Mouse (Mus musculus) thymus, adult 2 months (tissue): Measurements from ENCODE around the gene Slc44a3. TPM values are rescaled to one million over a fixed set of nuclear protein-coding genes. Genes with fewer than 3 reads are reported as not detected.
A peak's percentile ranks its signal among the peaks of the same experiment; 100 is the strongest.

ENCODE experiments used
- DNase-seq: peaks from one replicate; pipeline ENCODE4 v3.0.0; 2021
- H3K27ac ChIP-seq: fragments of 200-500 bp; 2 replicates; pipeline ENCODE4 v1.5.1; 2012; ENCODE audit warnings: low read length, control low read depth; ENCODE audit not compliant: control insufficient read depth, insufficient read depth
- H3K27me3 ChIP-seq: fragments of 200-500 bp; 2 replicates; pipeline ENCODE4 v1.6.1; 2012; ENCODE audit warnings: mild to moderate bottlenecking, low read length, moderate library complexity, mixed read lengths; ENCODE audit not compliant: control insufficient read depth, insufficient read depth
- H3K36me3 ChIP-seq: fragments of 200-500 bp; 2 replicates; pipeline ENCODE4 v1.6.1; 2012; ENCODE audit warnings: mild to moderate bottlenecking, low read length, moderate library complexity; ENCODE audit not compliant: control insufficient read depth, insufficient read depth
- H3K4me1 ChIP-seq: fragments of 200-500 bp; replicated peaks from 2 replicates; pipeline ENCODE4 v1.6.1; 2012; ENCODE audit warnings: low read length; ENCODE audit not compliant: control insufficient read depth, insufficient read depth
- H3K4me3 ChIP-seq: fragments of 200-500 bp; 2 replicates; pipeline ENCODE4 v1.5.1; 2012; ENCODE audit warnings: mild to moderate bottlenecking, low read length, control low read depth, moderate library complexity; ENCODE audit not compliant: control insufficient read depth, insufficient read depth
- CTCF ChIP-seq: fragments of 200-500 bp; IDR thresholded peaks from 2 replicates; pipeline ENCODE4 v1.5.1; 2012; ENCODE audit warnings: mild to moderate bottlenecking, control low read depth, low read length, moderate library complexity, borderline replicate concordance; ENCODE audit not compliant: control insufficient read depth, poor library complexity, insufficient read depth; ENCODE audit errors: extremely low read depth
- POLR2A ChIP-seq: fragments of 200-500 bp; IDR thresholded peaks from 2 replicates; pipeline ENCODE4 v1.6.1; 2012; ENCODE audit warnings: mild to moderate bottlenecking, low read length, control low read depth, moderate library complexity; ENCODE audit not compliant: control insufficient read depth, poor library complexity, insufficient read depth; ENCODE audit errors: extremely low read depth
- whole genome bisulfite sequencing: fragments of 180-500 bp; shearing (Covaris S2); methylation state at CpG from one replicate; pipeline ENCODE4 v1.1.7; 2018; 5-methylcytosine and 5-hydroxymethylcytosine counted together
- polyA plus RNA-seq: library from polyadenylated mRNA; depleted of rRNA; stranded (reverse); fragments of >200 nt; gene quantifications from 2 replicates; pipeline ENCODE4 v1.2.3, GENCODE M21; 2012

Slc44a3 gene
- polyA plus RNA-seq, 1 experiment = 0.82 TPM

- Histone ChIP-seq H3K4me3 (no peak overlapping the region), H3K36me3 (no peaks in the 10 kb centered on the region), H3K4me1 (no peaks in the 10 kb centered on the region), H3K27ac (no peak overlapping the region), H3K27me3 (no peaks in the 10 kb centered on the region)
- no peak for DNase-seq
- TF ChIP-seq POLR2A (no peak), CTCF (no peak)
- 98% methylated on average over 7 of the region's 7 CpGs for WGBS
These were observed 24.1 kb upstream of the Slc44a3 start for GRCm38 (mm10) chr3:121556304-121556703.

DNA sequence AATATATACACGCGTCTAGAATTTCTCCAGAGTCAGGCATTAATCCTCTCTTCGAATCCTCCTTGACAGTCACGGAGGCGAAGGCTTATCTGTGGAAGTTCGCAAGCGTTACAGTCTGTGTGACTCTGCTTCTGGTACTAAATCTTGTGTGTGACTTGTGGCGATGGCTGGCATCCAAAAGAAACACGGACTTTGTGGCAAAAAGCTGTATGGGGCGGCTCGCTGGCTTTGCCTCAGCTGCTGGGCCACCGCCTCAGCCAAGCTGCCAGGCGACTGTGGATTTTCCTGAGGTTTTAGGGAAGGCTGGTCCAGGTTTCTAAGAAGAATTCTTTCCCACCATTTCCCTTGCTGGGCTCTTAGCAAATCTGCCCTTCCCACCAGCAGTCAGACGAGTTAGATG, 21.1 kb upstream of the Slc44a3 start:
- H3K4me1 ChIP-seq = peaks cover 3% of the 10 kb centered on the region
- TF ChIP-seq CTCF (no peak), POLR2A (no peak)
- H3K36me3 ChIP-seq = no peaks in the 10 kb centered on the region
- no peak overlapping the region; the same call in 1 of the 2 replicates for H3K27ac ChIP-seq
- H3K27me3 ChIP-seq = no peaks in the 10 kb centered on the region
- DNase-seq = no peak
- WGBS = 48% methylated on average over 14 of the region's 14 CpGs
- no peak overlapping the region for H3K4me3 ChIP-seq

- no peaks in the 10 kb centered on the region for H3K27me3 ChIP-seq
- peaks cover 6% of the 10 kb centered on the region for H3K4me1 ChIP-seq
- WGBS = 86% methylated on average over 11 of the region's 11 CpGs
- H3K4me3 ChIP-seq = no peak overlapping the region
- H3K36me3 ChIP-seq = no peaks in the 10 kb centered on the region
- H3K27ac ChIP-seq = no peak overlapping the region
- DNase-seq = no peak
- no peak for TF ChIP-seq CTCF
- no peak for TF ChIP-seq POLR2A
These were observed 20.5 kb upstream of the Slc44a3 start for GRCm38 (mm10) chr3:121552723-121553122.

DNA sequence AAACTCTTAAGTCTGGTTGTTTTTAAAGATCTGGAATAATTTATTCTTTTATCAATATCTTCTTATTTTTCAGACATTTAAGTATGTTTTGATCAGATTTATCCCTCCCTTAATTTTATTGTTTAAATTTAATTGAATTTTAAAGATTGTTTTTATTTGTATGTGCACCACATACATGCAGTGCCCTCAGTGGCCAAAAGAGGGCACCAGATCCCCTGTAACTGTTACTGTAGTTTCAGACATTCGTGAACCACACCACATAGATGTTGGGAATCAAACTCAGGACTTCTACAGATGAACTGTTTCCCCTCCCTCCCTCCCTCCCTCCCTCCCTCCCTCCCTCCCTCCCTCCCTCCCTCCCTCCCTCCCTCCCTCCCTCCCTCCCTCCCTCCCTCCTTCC, 18.2 kb upstream of the Slc44a3 start:
- no peak overlapping the region for H3K4me3 ChIP-seq
- H3K27ac ChIP-seq = no peak overlapping the region
- H3K27me3 ChIP-seq = no peaks in the 10 kb centered on the region
- 10% methylated on average over 1 of the region's 1 CpGs for WGBS
- no peaks in the 10 kb centered on the region for H3K36me3 ChIP-seq
- peak; percentile 27 for DNase-seq
- peaks cover 9% of the 10 kb centered on the region for H3K4me1 ChIP-seq
- TF ChIP-seq POLR2A (no peak), CTCF (no peak)

DNA sequence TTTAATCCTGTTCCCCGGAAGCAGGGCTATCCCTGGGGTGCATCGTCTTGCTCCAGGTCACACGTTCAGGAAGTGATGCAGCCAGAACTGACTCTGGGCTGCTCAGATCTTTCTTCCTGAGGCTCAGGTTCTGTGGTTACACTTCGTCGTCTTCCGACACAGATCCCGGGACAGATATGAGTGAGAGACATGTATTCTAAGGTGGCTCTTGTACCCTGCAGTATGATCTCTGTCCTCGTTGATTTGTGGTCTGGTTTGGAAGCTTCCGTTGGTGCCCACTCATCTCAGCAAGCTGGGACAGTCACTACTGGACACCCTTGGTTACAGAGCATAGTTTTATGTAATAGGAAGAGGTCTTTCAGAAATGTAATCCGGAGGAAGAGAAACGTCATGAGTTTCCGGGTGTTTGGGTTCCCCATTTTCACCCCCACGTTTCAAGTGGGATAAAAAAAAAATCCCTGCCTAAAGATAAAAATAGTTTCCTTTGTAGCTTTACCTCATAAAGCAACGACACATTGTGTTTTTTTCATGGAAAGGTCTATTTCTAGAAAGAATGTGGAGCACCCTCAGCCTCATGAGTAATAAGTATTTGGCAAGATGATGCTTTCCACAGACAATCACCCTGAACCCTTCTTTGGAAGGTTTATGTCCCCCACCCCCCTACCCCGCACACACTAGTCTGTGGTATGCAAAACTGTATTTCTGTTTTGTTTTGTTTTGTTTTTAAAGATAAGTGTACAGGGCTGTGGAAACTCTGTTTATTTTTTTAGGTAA, 15.8 kb upstream of the Slc44a3 start:
- no peaks in the 10 kb centered on the region for H3K36me3 ChIP-seq
- peak; percentile 8 for DNase-seq
- no peaks in the 10 kb centered on the region for H3K27me3 ChIP-seq
- H3K4me3 ChIP-seq = no peak overlapping the region
- WGBS = 1% methylated on average over 15 of the region's 15 CpGs
- TF ChIP-seq POLR2A (no peak), CTCF (no peak)
- H3K4me1 ChIP-seq = peaks cover 9% of the 10 kb centered on the region
- H3K27ac ChIP-seq = no peak overlapping the region

GRCm38 (mm10) chr3:121540621-121541020, 8.4 kb upstream of the Slc44a3 start:
- Histone ChIP-seq H3K36me3 (no peaks in the 10 kb centered on the region), H3K27ac (no peak overlapping the region), H3K4me3 (no peak overlapping the region), H3K4me1 (no peaks in the 10 kb centered on the region), H3K27me3 (no peaks in the 10 kb centered on the region)
- 77% methylated on average over 5 of the region's 5 CpGs for WGBS
- TF ChIP-seq CTCF (no peak), POLR2A (no peak)
- DNase-seq = no peak
